Mouse (Mus musculus): ENCODE measurements around the gene Gabarap. TPM values are rescaled to one million over a fixed set of nuclear protein-coding genes. Genes with fewer than 3 reads are reported as not detected.
A peak's percentile ranks its signal among the peaks of the same experiment; 100 is the strongest.

Gene Gabarap
- total RNA-seq, 2 experiments from 2014 or later = 339 to 345 TPM

DNA sequence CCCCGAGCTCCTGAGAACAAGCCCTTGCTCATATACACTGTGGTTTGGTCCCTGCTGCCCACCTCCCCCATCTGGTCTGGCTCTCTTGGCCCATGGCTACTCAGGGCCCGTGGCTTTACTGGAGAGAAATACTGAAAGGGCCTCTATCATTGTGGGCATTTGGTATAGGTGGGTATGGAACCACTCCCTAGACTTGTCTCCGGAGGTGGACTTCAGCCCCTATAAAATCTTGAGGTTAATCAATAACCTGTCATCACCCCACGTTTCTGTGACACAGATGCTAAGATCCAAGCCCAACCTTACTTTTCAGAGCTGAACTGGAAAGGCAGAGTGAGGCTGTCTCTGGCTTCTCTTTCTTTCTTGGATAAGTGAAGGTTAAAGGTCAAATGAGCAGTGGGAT lies 22.1 kb upstream of the Gabarap start:
- DNase-seq = no peak

DNA sequence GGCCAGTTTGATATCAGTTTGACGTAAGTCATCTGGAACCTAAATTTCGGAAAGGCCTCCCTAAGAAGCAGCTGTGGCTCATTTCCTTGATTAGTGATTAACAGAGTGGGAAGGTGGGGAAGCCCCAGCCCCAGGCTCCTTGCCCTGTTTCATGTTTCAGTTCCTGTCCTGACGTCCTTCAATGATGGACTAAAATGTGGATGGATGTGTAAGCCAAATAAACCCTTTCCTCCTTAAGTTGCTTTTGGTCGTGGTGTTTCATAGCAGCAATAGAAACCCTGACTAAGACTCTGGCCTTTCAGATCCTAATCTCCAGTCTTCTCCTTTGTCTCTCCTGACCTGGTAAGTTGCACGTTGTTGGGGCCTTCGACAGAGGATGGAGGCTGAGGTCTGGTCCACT lies 20.7 kb upstream of the Gabarap start:
- DNase-seq = no peak

DNA sequence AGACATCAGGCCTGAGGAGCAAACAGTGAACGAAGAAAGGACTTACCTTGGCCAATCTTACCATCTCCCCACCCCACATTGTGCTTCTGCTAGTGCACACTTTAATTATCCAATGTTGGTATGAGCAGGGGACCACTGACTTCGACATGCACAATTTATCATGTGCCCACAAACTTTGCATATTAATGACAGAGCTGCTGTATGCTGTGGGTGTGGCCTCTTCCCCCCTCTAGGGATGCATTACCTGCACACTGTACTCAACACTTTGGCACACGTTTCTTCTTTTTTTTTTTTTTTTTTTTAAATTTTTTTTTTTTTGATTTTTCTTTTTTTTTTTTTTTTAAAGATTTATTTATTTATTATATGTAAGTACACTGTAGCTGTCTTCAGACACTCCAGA lies 20.2 kb upstream of the Gabarap start:
- no peak for DNase-seq

DNA sequence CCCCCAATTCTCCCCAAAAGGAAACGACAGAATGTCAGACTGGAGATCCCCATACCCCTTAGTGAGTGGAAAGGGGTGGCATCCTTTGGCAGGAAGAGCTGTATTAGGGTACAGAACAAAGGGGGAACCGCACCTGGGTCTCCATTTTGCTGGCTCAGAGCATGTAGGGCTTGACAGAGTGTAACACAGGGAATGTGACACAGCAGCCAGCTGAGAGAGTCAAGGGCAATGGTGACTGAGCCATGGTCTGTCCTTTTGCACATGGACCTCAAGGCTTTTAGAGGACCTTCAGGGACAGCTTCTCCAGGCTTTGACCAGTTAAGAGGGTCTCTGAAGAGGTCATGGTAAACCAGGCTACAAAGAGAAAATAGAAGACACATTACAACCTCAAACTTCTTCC lies 16.0 kb upstream of the Gabarap start:
- DNase-seq = no peak

DNA sequence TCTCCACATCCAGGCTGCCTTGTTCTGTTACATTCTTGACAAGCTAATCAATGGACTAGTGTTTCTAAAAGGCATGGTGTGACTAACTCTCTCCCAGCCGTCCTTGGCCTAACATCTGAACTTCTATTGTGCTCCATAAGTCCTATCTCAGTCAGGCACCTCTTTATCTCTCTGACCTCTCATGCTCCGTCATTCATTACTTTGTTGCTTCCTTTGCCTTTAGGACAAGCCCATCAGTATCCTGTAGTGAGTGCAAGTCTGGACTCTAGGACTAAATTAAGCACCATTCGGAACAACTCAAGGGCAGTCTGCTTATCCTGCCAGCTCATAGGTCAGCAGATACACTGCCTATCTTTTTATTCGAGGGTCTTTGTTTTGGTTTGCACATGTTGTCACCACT lies 14.7 kb upstream of the Gabarap start:
- DNase-seq = no peak

DNA sequence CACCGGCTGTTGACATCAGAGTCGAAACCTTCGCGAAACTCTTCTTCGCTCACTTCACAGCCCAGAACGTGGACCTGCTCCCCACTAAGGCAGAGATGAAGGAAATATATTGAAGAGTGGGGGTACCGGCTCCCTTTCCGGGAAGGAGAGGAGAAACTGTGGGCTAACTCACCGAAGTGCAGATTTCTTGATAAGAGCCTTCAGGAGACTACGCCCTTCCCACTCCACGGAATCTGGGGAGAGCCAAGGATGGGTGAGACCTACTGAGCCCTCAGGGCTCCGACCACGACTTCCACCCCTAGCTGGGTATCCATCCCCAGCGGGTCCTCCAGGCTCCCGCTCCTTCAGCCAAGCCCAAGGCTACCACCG lies 11.1 kb upstream of the Gabarap start:
- DNase-seq = no peak

DNA sequence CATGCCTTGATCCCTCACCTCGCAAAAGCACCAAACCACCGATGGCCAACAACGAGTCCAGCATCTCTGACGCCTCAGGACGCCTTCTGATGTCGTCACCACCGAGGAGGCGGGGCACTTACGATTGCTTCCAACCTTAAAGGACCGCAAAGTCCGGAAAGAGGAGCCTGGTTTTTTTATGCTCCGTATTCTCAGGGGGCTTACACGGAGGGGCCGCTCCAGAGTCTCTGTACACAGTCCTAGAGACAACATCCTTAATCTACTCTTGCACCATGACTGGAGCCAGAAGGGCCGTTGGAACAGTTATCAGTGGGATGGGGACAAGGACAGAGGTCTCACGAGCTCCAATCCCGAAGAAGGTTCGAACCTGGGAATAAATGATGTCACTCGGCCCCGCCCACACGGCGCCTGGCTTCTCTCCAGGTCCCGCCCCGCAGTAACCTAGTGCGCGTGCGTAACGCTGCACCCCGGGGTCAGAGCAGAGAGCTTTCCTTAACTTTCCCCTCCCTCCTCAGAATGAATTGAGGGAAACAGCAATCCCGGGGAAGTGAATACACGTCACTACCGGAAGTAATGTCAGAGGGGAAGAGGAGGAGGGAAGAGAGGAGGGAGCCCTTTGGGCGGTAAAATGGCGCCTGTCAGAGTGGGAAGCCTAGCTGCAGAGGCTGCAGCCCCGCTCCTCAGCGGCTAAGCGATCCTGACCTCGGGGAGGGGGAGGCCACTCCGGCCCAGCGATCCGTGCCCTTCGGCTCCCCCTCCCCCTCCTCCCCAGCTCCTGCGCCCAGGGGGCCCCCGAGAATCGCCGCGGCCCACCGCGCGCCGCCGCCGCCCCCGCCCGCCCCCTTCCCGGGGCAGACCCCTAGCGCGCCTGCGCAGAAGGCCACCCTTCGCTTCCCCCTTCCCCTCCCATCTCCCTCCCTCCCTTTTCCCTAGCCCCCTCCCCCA lies 10.5 kb upstream of the Gabarap start:
- peak; percentile 99 for DNase-seq

DNA sequence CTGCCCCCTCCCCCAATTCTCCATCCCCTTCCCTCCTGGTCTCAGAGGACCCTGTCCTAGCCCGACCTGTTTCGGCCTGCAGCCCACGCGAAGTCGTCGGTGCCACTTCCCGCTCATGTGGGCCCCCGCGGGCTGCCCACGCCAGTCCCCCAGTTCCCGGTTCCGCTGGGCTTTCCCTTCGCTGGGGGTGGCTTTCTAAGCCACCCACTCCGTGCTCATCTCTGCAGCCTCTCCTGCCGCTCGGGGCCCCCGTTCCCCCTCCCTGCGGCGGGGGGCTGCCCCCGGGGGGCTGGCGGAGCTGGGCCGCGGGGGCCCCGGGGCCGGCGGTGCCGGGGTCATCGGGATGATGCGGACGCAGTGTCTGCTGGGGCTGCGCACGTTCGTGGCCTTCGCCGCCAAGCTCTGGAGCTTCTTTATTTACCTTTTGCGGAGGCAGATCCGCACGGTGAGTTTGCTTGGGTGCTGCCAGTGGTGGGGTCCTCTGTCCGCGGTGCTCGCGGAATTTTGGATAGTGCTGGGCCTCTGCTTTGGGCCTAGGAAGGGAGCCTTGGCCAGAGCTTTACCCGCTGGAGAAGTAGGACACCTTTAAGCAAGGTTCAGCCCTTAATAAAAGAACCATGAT lies 9.7 kb upstream of the Gabarap start, which contains the start of gene Ctdnep1:
Ctdnep1 (plus strand) TSS at position 16 of the 622 bp plus-strand sequence.
- DNase-seq = peak; percentile 51

DNA sequence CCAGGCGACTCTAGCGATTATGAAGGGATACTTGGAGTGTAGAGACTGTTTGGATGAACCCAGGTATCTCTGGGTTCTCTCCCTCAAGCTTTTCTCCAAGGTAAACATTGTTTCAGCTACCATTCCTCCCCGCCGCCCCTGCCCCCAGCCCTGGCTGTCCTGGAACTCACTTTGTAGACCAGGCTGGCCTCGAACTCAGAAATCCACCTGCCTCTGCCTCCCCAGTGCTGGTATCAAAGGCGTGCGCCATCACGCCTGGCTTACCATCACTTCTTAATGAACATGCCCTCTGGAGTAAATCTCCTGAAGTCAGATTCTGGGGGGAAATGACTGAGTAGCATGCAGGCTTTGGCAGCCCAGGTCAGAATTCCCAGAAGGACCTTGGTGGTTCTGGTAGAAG lies 8.7 kb upstream of the Gabarap start, which contains the start of gene Elp5:
Elp5 (minus strand) TSS at position 293 of the 400 bp plus-strand sequence.
- DNase-seq = no peak

DNA sequence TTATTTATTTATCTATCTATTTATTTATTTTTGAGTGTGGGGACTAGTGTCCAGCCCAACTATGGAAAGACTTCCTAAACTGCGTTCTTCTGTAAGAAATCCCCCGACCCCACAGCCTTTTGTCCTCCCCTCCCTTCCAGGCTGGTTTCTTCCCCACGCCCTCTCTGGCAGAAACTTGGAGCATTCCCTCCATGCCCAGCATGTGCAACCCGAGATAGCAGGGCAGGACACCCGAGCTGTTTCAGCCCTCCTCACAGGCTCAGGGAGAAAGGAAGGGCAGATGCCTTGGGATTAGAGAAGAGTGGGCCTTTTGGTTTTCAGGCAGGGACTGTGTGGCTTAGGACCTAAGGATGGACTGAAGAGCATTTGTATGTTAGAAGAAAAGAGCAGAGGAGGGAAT lies 8.1 kb upstream of the Gabarap start:
- DNase-seq = no peak

DNA sequence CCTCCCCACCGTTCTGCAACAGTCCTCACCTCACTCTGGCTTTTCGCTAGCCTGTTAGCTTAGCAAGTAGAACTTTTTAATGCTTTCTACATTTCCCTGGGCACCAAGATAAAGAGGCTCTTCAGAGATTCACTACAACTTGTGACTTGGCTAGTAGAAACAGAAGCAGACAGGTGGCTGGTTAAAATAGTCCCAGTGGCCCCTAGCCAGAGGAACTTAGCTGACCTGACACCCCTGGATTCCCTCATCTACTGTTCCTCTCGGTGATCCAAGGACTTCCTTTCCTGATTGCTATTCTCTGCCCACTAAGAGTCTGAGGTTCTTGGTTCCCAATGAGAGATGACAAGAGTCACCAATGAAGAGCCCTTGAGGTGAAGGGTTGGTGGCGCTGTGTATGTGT lies 7.6 kb upstream of the Gabarap start:
- no peak for DNase-seq

DNA sequence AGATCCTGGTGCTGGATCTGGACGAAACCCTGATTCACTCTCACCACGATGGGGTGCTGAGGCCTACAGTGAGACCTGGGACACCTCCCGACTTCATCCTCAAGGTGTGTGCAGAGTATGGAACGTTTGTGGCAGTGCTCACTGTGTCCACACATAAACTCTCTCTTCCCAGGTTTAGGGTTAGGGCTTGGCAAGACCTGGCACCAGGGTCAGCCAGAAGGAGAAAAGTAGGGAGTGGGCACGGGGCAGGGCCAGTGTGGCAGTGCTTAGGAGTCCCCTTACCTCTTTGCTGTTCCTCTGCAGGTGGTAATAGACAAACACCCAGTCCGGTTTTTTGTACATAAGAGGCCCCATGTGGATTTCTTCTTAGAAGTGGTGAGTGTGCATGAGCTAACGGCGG lies 6.5 kb upstream of the Gabarap start:
- no peak for DNase-seq

DNA sequence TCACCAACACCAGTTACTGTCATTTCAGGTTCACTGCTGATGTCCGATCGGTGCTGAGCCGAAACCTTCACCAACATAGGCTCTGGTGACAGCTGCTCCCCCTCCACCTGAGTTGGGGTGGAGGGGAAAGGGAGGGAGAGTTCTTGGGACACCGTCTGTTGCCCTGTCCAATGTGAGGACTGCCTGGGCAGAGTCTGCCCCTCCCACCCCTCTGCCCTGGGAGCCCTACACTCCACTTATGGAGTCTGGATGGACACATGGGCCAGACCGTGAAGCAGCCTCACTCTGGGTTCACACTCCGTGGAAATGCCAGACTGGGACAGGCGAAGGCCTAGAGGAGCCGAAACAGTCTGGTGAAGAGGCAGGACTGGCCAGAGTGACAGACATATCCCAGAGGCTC lies 994 bp upstream of the Gabarap start:
- no peak for DNase-seq

DNA sequence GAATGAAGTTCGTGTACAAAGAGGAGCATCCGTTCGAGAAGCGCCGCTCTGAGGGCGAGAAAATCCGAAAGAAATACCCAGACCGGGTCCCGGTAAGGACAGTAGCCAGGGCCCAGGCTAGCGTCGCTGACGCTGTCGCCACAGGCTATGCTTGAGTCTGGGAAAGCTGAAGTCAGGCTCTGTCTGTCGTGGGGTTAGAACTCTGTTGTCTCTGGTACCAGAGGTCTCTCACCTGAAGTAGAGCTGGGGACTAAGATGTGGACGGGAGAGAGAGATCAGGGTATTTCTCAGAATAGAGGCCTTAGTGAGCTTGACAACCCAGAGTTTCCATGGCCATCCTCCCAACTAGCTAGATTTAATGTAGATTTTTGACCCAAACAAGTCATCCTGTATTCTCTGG lies 768 bp downstream of the Gabarap start:
- no peak for DNase-seq

DNA sequence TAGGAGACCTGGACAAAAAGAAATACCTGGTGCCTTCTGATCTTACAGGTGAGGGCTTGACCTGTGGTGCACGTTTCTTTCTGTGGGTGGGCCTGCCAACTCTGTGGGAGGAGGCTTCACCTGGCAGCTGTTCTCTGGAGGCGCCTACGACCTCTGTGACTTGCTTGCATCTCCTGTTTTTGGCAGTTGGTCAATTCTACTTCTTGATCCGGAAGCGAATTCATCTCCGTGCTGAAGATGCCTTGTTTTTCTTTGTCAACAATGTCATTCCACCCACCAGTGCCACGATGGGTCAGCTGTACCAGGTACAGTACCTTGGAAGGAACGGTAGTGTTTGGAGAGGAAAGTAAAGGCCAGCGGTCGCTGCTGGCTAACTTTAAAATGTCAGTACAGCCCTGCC lies 1.5 kb downstream of the Gabarap start:
- no peak for DNase-seq

DNA sequence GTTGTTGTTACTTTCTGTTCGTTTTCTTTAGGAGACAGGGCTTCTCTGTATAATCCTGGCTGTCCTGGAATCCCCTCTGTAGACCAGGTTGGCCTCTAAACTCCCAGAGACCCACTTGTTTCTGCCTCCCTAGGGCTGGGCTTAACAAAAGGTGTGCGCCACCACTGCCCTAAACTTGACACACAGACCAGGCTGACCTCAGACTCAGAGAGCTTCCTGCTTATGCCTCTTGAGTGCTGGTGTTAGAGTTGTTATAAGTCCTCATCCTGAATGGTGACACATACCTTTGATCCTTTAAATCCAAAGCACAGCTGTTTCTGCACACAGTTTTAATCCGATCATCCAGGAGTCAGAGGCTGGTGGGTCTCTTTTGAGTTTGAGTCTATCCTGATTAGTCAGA lies 2.0 kb downstream of the Gabarap start:
- DNase-seq = no peak

DNA sequence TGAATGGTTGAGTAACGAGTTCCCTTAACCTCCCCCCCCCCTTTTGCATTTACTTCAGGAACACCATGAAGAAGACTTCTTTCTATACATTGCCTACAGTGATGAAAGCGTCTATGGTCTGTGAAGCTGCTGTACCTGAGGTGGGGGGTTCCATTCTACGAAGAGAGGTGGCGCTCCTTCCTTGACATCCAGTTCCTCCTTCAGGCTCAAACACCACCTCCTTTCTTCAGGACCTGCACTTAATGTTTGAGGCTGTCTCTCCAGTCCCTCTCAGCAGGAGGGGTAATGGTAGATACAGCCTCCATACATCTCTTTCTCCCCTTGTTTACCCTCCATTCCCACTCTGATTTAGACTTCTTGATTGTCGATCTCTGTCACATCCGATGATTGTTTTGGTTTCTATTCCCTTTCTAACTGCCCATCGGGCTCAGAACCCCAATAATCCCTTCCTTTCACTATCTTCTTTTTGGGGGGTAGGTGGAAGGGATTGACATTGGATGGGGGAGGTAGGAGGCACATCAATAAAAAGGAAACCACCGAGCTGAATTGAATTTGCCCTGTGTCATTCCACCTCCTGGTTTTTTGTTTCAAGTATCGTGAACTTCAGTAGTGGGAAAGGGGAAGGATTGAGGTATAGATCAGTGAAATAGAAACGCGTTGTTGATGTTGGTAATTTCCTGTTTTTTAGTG lies 3.6 kb downstream of the Gabarap start:
- DNase-seq = no peak

DNA sequence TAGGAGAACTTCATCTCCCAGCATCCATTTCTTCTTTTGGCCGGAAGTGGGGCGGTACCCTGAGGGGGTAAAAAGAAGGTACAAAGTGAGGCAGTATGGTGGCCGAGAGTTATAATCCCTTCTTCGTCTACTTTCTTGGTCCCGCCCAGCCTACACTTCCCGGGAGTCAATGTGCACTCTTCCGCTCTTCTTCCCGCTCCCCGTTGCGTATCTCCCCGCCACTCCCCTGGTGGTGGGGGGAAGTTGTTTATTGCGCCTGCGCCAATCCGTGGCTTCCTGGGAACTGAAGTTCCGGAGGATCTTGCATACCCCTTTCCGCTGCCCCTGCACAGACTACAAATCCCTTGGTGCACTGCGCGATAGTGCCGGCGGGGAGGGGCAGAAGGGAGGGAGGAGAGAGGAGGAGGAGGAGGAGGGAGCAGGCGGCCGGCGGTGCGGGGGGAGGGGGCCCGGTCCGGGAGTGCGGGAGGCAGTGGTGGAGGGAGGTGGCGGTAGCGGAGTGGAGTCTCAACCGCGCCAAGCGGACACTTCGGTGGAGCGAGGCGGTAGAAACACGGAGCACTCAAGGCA lies 4.5 kb downstream of the Gabarap start, which contains the start of gene Phf23:
Phf23 (plus strand) TSS at position 387 of the 570 bp plus-strand sequence.
- peak; percentile 98 for DNase-seq

DNA sequence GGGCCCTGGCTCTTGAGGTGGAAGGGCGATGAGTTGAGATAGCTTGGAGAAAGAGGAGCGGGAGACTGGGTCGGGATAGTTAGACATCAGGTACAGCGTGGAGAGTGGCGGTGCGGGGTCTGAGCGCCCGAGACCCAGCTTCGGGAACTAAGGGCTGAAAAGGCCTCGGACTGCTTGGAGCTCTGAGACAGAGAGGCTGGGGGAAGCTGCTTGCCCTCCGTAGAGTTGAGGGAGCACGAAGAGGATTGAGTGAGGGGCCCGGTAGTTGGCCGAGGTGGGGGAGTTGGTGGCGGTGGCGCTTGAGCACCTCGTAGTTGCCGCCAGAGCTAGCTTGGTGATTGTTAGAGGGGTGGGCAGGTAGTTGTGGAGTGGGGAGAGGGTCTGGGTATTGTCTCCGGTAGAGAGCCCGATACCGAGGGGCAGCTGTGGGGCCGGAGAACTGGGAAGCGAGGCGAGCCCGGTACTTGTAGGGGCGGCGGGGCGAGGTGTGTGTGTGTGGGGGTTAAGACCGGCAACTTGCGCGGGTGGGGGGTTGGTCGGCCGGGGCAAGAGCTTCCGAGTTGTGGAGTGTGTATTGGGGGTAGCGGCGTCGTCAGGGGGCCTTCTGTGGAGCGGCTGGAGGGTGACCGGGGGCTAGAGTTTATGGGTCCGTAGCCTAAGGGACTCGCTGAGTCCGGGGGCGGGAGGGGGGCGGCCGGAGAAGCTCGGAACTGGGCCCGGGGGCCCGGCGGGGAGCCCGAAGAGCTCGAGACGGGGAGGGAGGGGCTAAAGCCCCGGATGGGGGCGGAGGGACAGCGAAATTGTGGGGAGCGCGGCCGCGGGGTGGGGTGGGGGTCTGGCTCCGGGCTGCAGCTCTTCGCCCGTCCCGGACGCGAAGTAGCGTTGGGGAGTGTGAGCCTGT lies 5.5 kb downstream of the Gabarap start:
- peak; percentile 79 for DNase-seq

DNA sequence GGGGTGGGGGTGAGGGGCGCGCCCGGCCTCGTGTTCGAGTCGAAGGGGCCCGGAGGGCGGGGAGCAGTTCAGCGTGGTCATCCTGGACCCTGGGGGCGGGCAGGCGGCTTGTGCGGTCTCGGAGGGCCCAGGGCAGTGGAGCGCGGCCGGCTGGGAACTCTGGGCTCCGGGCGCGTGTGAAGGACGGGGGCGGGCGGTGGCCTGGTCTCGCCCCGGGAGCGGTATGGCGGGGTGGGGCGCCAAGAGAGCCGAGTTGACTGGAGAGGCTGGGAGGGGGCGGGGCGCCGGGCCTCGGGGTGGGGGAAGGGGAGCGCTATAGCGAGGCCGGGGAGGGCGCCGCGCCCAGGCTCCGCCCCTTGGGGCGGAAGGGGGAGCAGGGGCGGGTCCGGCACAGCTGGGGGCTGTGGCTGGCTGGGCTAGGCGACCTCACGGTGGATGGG lies 6.1 kb downstream of the Gabarap start:
- DNase-seq = peak; percentile 95

All from adrenal gland, postnatal 10 days (tissue).